Mouse (Mus musculus): Measurements from ENCODE around the gene Bbox1. TPM values are rescaled to one million over a fixed set of nuclear protein-coding genes. Genes with fewer than 3 reads are reported as not detected.

Bbox1 gene
- polyA plus RNA-seq (2012; rRNA removed) (1.1 TPM in 2 replicates), polyA plus RNA-seq (2014; fragmentation: Nextera tagmentation; extraction: Ambion mirVana) (0.59 and 1.3 TPM in 2 replicates)

- Histone ChIP-seq H3K9ac (ENCODE audit: low read depth, low read length, severe bottlenecking) (no peak within 1 kb of the TSS), H3K27ac (replicated peaks; ENCODE audit: low read depth, low read length) (no peak within 1 kb of the TSS), H3K9me3 (ENCODE audit: control insufficient read depth, low read length) (no peaks in the 10 kb centered on the region), H3K4me1 (ENCODE audit: control insufficient read depth, insufficient read depth, low read length) (peaks cover 7% of the 10 kb centered on the region; the same call in 1 of the 2 replicates), H3K27me3 (ENCODE audit: control insufficient read depth, insufficient read depth, low read length) (no peaks in the 10 kb centered on the region), H3K4me3 (replicated peaks; ENCODE audit: low read length) (no peak within 1 kb of the TSS), H3K36me3 (ENCODE audit: control insufficient read depth, insufficient read depth, low read length) (no peaks in the 10 kb centered on the region), H3K4me2 (replicated peaks; ENCODE audit: low read depth, low read length, severe bottlenecking) (no peak within 1 kb of the TSS)
- DNase-seq (ENCODE audit: low spot score) = no peak
- ATAC-seq (ENCODE audit: low FRiP score, low read depth) = no peak
- WGBS = 76% methylated on average over 6 of the region's 6 CpGs
- no peak for TF ChIP-seq POLR2A (IDR thresholded peaks at IDR 0.05; ENCODE audit: borderline replicate concordance, extremely low read depth, insufficient read depth, insufficient read length)
Observed at GRCm38 (mm10) chr2:110314509-110315155, at the start of gene Bbox1. TSS of gene Bbox1 (minus strand) at chr2:110314560.

GRCm38 (mm10) chr2:110363855-110364254 is 49.5 kb upstream of the Bbox1 start:
- no peak overlapping the region for H3K27ac ChIP-seq (replicated peaks; ENCODE audit: low read depth, low read length)
- no peaks in the 10 kb centered on the region for H3K9me3 ChIP-seq (ENCODE audit: control insufficient read depth, low read length)
- ATAC-seq (ENCODE audit: low FRiP score, low read depth) (no peak), DNase-seq (ENCODE audit: low spot score) (no peak)
- no peaks in the 10 kb centered on the region; the same call in 1 of the 2 replicates for H3K27me3 ChIP-seq (ENCODE audit: control insufficient read depth, insufficient read depth, low read length)
- H3K4me1 ChIP-seq (ENCODE audit: control insufficient read depth, insufficient read depth, low read length) = peaks cover 7% of the 10 kb centered on the region
- 70% methylated on average over 3 of the region's 3 CpGs for WGBS
- no peaks in the 10 kb centered on the region for H3K36me3 ChIP-seq (ENCODE audit: control insufficient read depth, insufficient read depth, low read length)
- no peak for TF ChIP-seq POLR2A (IDR thresholded peaks at IDR 0.05; ENCODE audit: borderline replicate concordance, extremely low read depth, insufficient read depth, insufficient read length)
- no peak overlapping the region for H3K4me3 ChIP-seq (replicated peaks; ENCODE audit: low read length)
- H3K9ac ChIP-seq (ENCODE audit: low read depth, low read length, severe bottlenecking) = no peak overlapping the region
- H3K4me2 ChIP-seq (replicated peaks; ENCODE audit: low read depth, low read length, severe bottlenecking) = no peak overlapping the region

- H3K4me3 ChIP-seq (replicated peaks; ENCODE audit: low read length) = peak within 1 kb of the TSS; percentile 58
- ATAC-seq (ENCODE audit: low FRiP score, low read depth) = peak; percentile 85
- H3K4me1 ChIP-seq (ENCODE audit: control insufficient read depth, insufficient read depth, low read length) = peaks cover 9% of the 10 kb centered on the region
- peak within 1 kb of the TSS; percentile 79 for H3K9ac ChIP-seq (ENCODE audit: low read depth, low read length, severe bottlenecking)
- peak; percentile 71 for DNase-seq (ENCODE audit: low spot score)
- H3K9me3 ChIP-seq (ENCODE audit: control insufficient read depth, low read length) = no peaks in the 10 kb centered on the region
- peak; percentile 53; the same call in 1 of the 2 replicates for TF ChIP-seq POLR2A (IDR thresholded peaks at IDR 0.05; ENCODE audit: borderline replicate concordance, extremely low read depth, insufficient read depth, insufficient read length)
- H3K36me3 ChIP-seq (ENCODE audit: control insufficient read depth, insufficient read depth, low read length) = no peaks in the 10 kb centered on the region
- peak within 1 kb of the TSS; percentile 58 for H3K4me2 ChIP-seq (replicated peaks; ENCODE audit: low read depth, low read length, severe bottlenecking)
- peak within 1 kb of the TSS; percentile 90 for H3K27ac ChIP-seq (replicated peaks; ENCODE audit: low read depth, low read length)
- 2% methylated on average over 33 of the region's 33 CpGs for WGBS
- no peaks in the 10 kb centered on the region; the same call in 1 of the 2 replicates for H3K27me3 ChIP-seq (ENCODE audit: control insufficient read depth, insufficient read depth, low read length)
Observed at GRCm38 (mm10) chr2:110362432-110363283, 48.3 kb upstream of the Bbox1 start, which contains the start of gene Fibin. TSS of gene Fibin (minus strand) at chr2:110363183.

GRCm38 (mm10) chr2:110353302-110353970 is 39.1 kb upstream of the Bbox1 start:
- H3K27me3 ChIP-seq (ENCODE audit: control insufficient read depth, insufficient read depth, low read length) = no peaks in the 10 kb centered on the region
- ATAC-seq (ENCODE audit: low FRiP score, low read depth) (peak; percentile 51; the same call in 1 of the 2 replicates), DNase-seq (ENCODE audit: low spot score) (no peak)
- peaks cover 5% of the 10 kb centered on the region; the same call in 1 of the 2 replicates for H3K4me1 ChIP-seq (ENCODE audit: control insufficient read depth, insufficient read depth, low read length)
- no peak for TF ChIP-seq POLR2A (IDR thresholded peaks at IDR 0.05; ENCODE audit: borderline replicate concordance, extremely low read depth, insufficient read depth, insufficient read length)
- no peak overlapping the region for H3K4me3 ChIP-seq (replicated peaks; ENCODE audit: low read length)
- no peak overlapping the region for H3K9ac ChIP-seq (ENCODE audit: low read depth, low read length, severe bottlenecking)
- no peaks in the 10 kb centered on the region for H3K9me3 ChIP-seq (ENCODE audit: control insufficient read depth, low read length)
- peak overlapping the region; percentile 48; the same call in 1 of the 2 replicates for H3K27ac ChIP-seq (replicated peaks; ENCODE audit: low read depth, low read length)
- no peaks in the 10 kb centered on the region for H3K36me3 ChIP-seq (ENCODE audit: control insufficient read depth, insufficient read depth, low read length)
- no peak overlapping the region for H3K4me2 ChIP-seq (replicated peaks; ENCODE audit: low read depth, low read length, severe bottlenecking)
- 71% methylated on average over 5 of the region's 5 CpGs for WGBS

GRCm38 (mm10) chr2:110351843-110352251 is 37.5 kb upstream of the Bbox1 start:
- H3K27me3 ChIP-seq (ENCODE audit: control insufficient read depth, insufficient read depth, low read length) = no peaks in the 10 kb centered on the region
- no peak overlapping the region for H3K4me3 ChIP-seq (replicated peaks; ENCODE audit: low read length)
- H3K4me2 ChIP-seq (replicated peaks; ENCODE audit: low read depth, low read length, severe bottlenecking) = no peak overlapping the region
- H3K27ac ChIP-seq (replicated peaks; ENCODE audit: low read depth, low read length) = no peak overlapping the region
- H3K9ac ChIP-seq (ENCODE audit: low read depth, low read length, severe bottlenecking) = no peak overlapping the region
- WGBS = 59% methylated on average over 5 of the region's 5 CpGs
- H3K9me3 ChIP-seq (ENCODE audit: control insufficient read depth, low read length) = no peaks in the 10 kb centered on the region
- H3K4me1 ChIP-seq (ENCODE audit: control insufficient read depth, insufficient read depth, low read length) = peaks cover 3% of the 10 kb centered on the region; the same call in 1 of the 2 replicates
- no peak for TF ChIP-seq POLR2A (IDR thresholded peaks at IDR 0.05; ENCODE audit: borderline replicate concordance, extremely low read depth, insufficient read depth, insufficient read length)
- H3K36me3 ChIP-seq (ENCODE audit: control insufficient read depth, insufficient read depth, low read length) = no peaks in the 10 kb centered on the region
- ATAC-seq (ENCODE audit: low FRiP score, low read depth) (no peak), DNase-seq (ENCODE audit: low spot score) (peak; percentile 54)

Data from limb, embryonic 14.5 days (tissue).